Mouse (Mus musculus) ES-E14 (cell line): ENCODE measurements at regions not wholly inside any gene's neighbourhood (a gene's known extent, or its start where the extent isn't known, plus 50 kb on each side); places are given as distances from the start of the nearest gene placed in this dataset.

Experiments
- CHD2 ChIP-seq: IDR thresholded peaks from 2 replicates; pipeline ENCODE4 v1.6.1; 2014; ENCODE audit warnings: mild to moderate bottlenecking, low read depth, low read length, inconsistent platforms
- HCFC1 ChIP-seq: IDR thresholded peaks from 2 replicates; pipeline ENCODE4 v1.6.1; 2012; ENCODE audit warnings: low read length, inconsistent platforms, borderline replicate concordance; ENCODE audit not compliant: insufficient read depth
- MAFK ChIP-seq: IDR thresholded peaks from 2 replicates; pipeline ENCODE4 v1.6.1; 2014; ENCODE audit warnings: mild to moderate bottlenecking, low read depth, low read length, inconsistent platforms; ENCODE audit not compliant: insufficient read depth
- ZC3H11A ChIP-seq: IDR thresholded peaks from 2 replicates; pipeline ENCODE4 v1.6.1; 2012; ENCODE audit warnings: low read depth, mild to moderate bottlenecking, inconsistent platforms, low read length, borderline replicate concordance
- ZNF384 ChIP-seq: IDR thresholded peaks from 2 replicates; pipeline ENCODE4 v1.6.1; 2012; ENCODE audit warnings: low read depth, low read length, inconsistent platforms

GRCm38 (mm10) chr3:37834626-37835025, 110.3 kb upstream of the Gm5148 start:
- TF ChIP-seq CHD2, result no peak
- TF ChIP-seq ZNF384, result no peak
- TF ChIP-seq MAFK, result no peak
- TF ChIP-seq HCFC1, result no peak
- TF ChIP-seq ZC3H11A, result no peak
